ENCODE assay signal across 7 mouse cellular contexts in the genomic region with DNA sequence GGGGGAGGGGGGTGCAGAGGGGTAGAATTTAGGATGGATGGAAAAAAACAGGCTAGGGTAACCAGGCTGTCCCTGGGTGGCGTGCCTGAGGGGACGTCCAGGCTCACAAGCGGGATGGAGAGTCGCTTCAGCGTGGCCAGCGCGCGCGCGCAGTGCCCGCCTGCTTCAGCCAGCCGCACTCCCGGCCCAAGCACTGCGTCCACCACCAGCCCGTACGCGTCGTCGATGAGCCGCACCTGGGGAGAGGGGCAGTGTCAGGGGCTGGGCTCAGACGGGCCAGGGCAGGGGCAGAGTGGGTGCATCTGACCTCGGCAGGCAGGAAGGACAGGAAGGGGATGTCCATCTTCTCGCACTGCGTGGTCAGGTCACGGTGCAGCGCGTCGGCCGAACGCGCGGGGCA. TPM values are rescaled to one million over a fixed set of nuclear protein-coding genes. Genes with fewer than 3 reads are reported as not detected.
DNase-seq lines count a peak whose midpoint lies in the region; ATAC-seq lines count a peak whose summit lies in the region.

No protein-coding gene starts in this region.

- no peaks in the 10 kb centered on the region for H3K36me3 ChIP-seq in forebrain, embryonic 11.5 days (ENCODE audit: control insufficient read depth, insufficient read depth, low read length)
- peaks cover 9% of the 10 kb centered on the region for H3K36me3 ChIP-seq in intestine, embryonic 14.5 days (ENCODE audit: control insufficient read depth, insufficient read depth, low read length)
- peaks cover 12% of the 10 kb centered on the region for H3K36me3 ChIP-seq in neural tube, embryonic 12.5 days

- peak; percentile 42 to 51 for DNase-seq in kidney, postnatal 4 days
- DNase-seq in kidney, postnatal 14 days: no peak
- no peak for DNase-seq in forebrain, embryonic 11.5 days (ENCODE audit: low spot score)
- DNase-seq in intestine, embryonic 14.5 days (ENCODE audit: low spot score): no peak
- no peak for DNase-seq in urinary bladder, adult 2 months (ENCODE audit: low spot score)
- DNase-seq in right cerebral cortex, adult 2 months (ENCODE audit: low spot score in 2 of 2): no peak

- no peaks in the 10 kb centered on the region for H3K9me3 ChIP-seq in forebrain, embryonic 11.5 days (ENCODE audit: control insufficient read depth, low read length)
- no peaks in the 10 kb centered on the region for H3K9me3 ChIP-seq in intestine, embryonic 14.5 days (ENCODE audit: control insufficient read depth, low read length)
- H3K9me3 ChIP-seq in neural tube, embryonic 12.5 days: no peaks in the 10 kb centered on the region

- H3K4me3 ChIP-seq in forebrain, embryonic 11.5 days (ENCODE audit: low read depth, low read length): peak overlapping the region; percentile 12; the same call in 1 of the 2 replicates
- H3K4me3 ChIP-seq in intestine, embryonic 14.5 days (ENCODE audit: low read depth, low read length): peak overlapping the region; percentile 22
- peak overlapping the region; percentile 9; the same call in 1 of the 2 replicates for H3K4me3 ChIP-seq in neural tube, embryonic 12.5 days

- 5% methylated on average over 32 of the region's 32 CpGs for WGBS in forebrain, embryonic 11.5 days
- WGBS in intestine, embryonic 14.5 days: 4% methylated on average over 24 of the region's 32 CpGs
- WGBS in neural tube, embryonic 12.5 days: 5% methylated on average over 32 of the region's 32 CpGs

- 0 out of 2 replicates have a peak, but pooled peaks have one; percentile 17 for ATAC-seq in forebrain, embryonic 11.5 days (replicated peaks; ENCODE audit: low FRiP score)
- 0 out of 2 replicates have a peak, but pooled peaks have one; percentile 5 for ATAC-seq in intestine, embryonic 14.5 days (replicated peaks; ENCODE audit: low FRiP score, low TSS enrichment, low read depth)
- ATAC-seq in neural tube, embryonic 12.5 days (ENCODE audit: low FRiP score, low read depth): 0 out of 2 replicates have a peak, but pooled peaks have one; percentile 10

- peaks cover 69% of the 10 kb centered on the region for H3K27me3 ChIP-seq in forebrain, embryonic 11.5 days (ENCODE audit: control insufficient read depth, insufficient read depth, low read length)
- H3K27me3 ChIP-seq in intestine, embryonic 14.5 days (replicated peaks; ENCODE audit: control insufficient read depth, insufficient read depth, low read length): peaks cover 71% of the 10 kb centered on the region
- peaks cover 70% of the 10 kb centered on the region for H3K27me3 ChIP-seq in neural tube, embryonic 12.5 days (replicated peaks)

- no peak overlapping the region for H3K27ac ChIP-seq in forebrain, embryonic 11.5 days (ENCODE audit: low read depth, low read length)
- no peak overlapping the region for H3K27ac ChIP-seq in intestine, embryonic 14.5 days (ENCODE audit: low read depth)
- H3K27ac ChIP-seq in neural tube, embryonic 12.5 days: no peak overlapping the region

- H3K4me1 ChIP-seq in forebrain, embryonic 11.5 days (replicated peaks; ENCODE audit: control insufficient read depth, insufficient read depth, low read length): peaks cover 20% of the 10 kb centered on the region; the same call in 1 of the 2 replicates
- H3K4me1 ChIP-seq in intestine, embryonic 14.5 days (replicated peaks; ENCODE audit: control insufficient read depth, insufficient read depth, low read length): peaks cover 20% of the 10 kb centered on the region
- peaks cover 28% of the 10 kb centered on the region for H3K4me1 ChIP-seq in neural tube, embryonic 12.5 days

- no peak overlapping the region for H3K4me2 ChIP-seq in forebrain, embryonic 11.5 days (ENCODE audit: low read depth, low read length, severe bottlenecking)
- peak overlapping the region; percentile 41 for H3K4me2 ChIP-seq in intestine, embryonic 14.5 days (ENCODE audit: low read length)
- H3K4me2 ChIP-seq in neural tube, embryonic 12.5 days (replicated peaks): peak overlapping the region; percentile 50

- H3K9ac ChIP-seq in forebrain, embryonic 11.5 days (ENCODE audit: low read length): no peak overlapping the region
- H3K9ac ChIP-seq in intestine, embryonic 14.5 days (ENCODE audit: low read length): no peak overlapping the region
- H3K9ac ChIP-seq in neural tube, embryonic 12.5 days: no peak overlapping the region

RNA-seq across cellular contexts. Expression of gene Cilp2, which starts 1.4 kb away (rescaled TPM):
- polyA plus RNA-seq in forebrain, embryonic 11.5 days (2014; fragmentation: Nextera tagmentation; extraction: Ambion mirVana): 0.20 and 0.35 TPM in 2 replicates
- polyA plus RNA-seq in intestine, embryonic 14.5 days (2014; fragmentation: Nextera tagmentation; extraction: Ambion mirVana): 0.44 and 0.57 TPM in 2 replicates
- polyA plus RNA-seq in neural tube, embryonic 12.5 days (2016; fragmentation: Nextera tagmentation; extraction: Ambion mirVana): 1.4 TPM in 2 replicates
- 0.16 and 0.34 TPM in 2 replicates for polyA plus RNA-seq in urinary bladder, adult 2 months (2012; rRNA removed)

RNA-seq across cellular contexts. Expression of gene Tssk6, which starts 13.1 kb away (rescaled TPM):
- 5.2 and 6.0 TPM in 2 replicates for polyA plus RNA-seq in forebrain, embryonic 11.5 days (2014; fragmentation: Nextera tagmentation; extraction: Ambion mirVana)
- polyA plus RNA-seq in intestine, embryonic 14.5 days (2014; fragmentation: Nextera tagmentation; extraction: Ambion mirVana): 3.3 and 4.0 TPM in 2 replicates
- 4.1 and 4.3 TPM in 2 replicates for polyA plus RNA-seq in neural tube, embryonic 12.5 days (2016; fragmentation: Nextera tagmentation; extraction: Ambion mirVana)
- 0.66 and 0.67 TPM in 2 replicates for polyA plus RNA-seq in urinary bladder, adult 2 months (2012; rRNA removed)

RNA-seq across cellular contexts. Expression of gene Ndufa13, which starts 13.5 kb away (rescaled TPM):
- polyA plus RNA-seq in forebrain, embryonic 11.5 days (2014; fragmentation: Nextera tagmentation; extraction: Ambion mirVana): 153 and 155 TPM in 2 replicates
- polyA plus RNA-seq in intestine, embryonic 14.5 days (2014; fragmentation: Nextera tagmentation; extraction: Ambion mirVana): 215 and 222 TPM in 2 replicates
- 162 and 171 TPM in 2 replicates for polyA plus RNA-seq in neural tube, embryonic 12.5 days (2016; fragmentation: Nextera tagmentation; extraction: Ambion mirVana)
- 136 and 140 TPM in 2 replicates for polyA plus RNA-seq in urinary bladder, adult 2 months (2012; rRNA removed)

RNA-seq across cellular contexts. Expression of gene Yjefn3, which starts 13.6 kb away (rescaled TPM):
- polyA plus RNA-seq in forebrain, embryonic 11.5 days (2014; fragmentation: Nextera tagmentation; extraction: Ambion mirVana): 4.0 and 4.4 TPM in 2 replicates
- polyA plus RNA-seq in intestine, embryonic 14.5 days (2014; fragmentation: Nextera tagmentation; extraction: Ambion mirVana): 4.1 and 5.0 TPM in 2 replicates
- 8.4 and 9.8 TPM in 2 replicates for polyA plus RNA-seq in neural tube, embryonic 12.5 days (2016; fragmentation: Nextera tagmentation; extraction: Ambion mirVana)
- polyA plus RNA-seq in urinary bladder, adult 2 months (2012; rRNA removed): 1.2 and 1.8 TPM in 2 replicates

RNA-seq across cellular contexts. Expression of gene Pbx4, which starts 56.6 kb away (rescaled TPM):
- 48.7 and 50.3 TPM in 2 replicates for polyA plus RNA-seq in forebrain, embryonic 11.5 days (2014; fragmentation: Nextera tagmentation; extraction: Ambion mirVana)
- 5.7 and 6.3 TPM in 2 replicates for polyA plus RNA-seq in intestine, embryonic 14.5 days (2014; fragmentation: Nextera tagmentation; extraction: Ambion mirVana)
- polyA plus RNA-seq in neural tube, embryonic 12.5 days (2016; fragmentation: Nextera tagmentation; extraction: Ambion mirVana): 41.6 and 46.8 TPM in 2 replicates
- polyA plus RNA-seq in urinary bladder, adult 2 months (2012; rRNA removed): 3.2 and 4.2 TPM in 2 replicates

Comparison
In these comparisons a context has a peak if more than half of its experiments do, and no peak if none do; other contexts are left out.
1. DNase-seq: peak in kidney, postnatal 4 days (2 of 2); none in kidney, postnatal 14 days (single experiment), forebrain, embryonic 11.5 days (single experiment), intestine, embryonic 14.5 days (single experiment), urinary bladder, adult 2 months (single experiment) and right cerebral cortex, adult 2 months (0 of 2).
2. Peak in every context shown above with its lines, with median percentiles within 50 percentile points of each other: ATAC-seq and H3K4me3 ChIP-seq.